Mouse (Mus musculus) G1E (cell line): Measurements from ENCODE around the gene Matn4. TPM values are rescaled to one million over a fixed set of nuclear protein-coding genes. Genes with fewer than 3 reads are reported as not detected.

ENCODE experiments used
- ATAC-seq: 2 replicates; pipeline ENCODE4 v1.8.0; 2016; ENCODE audit warnings: mild to moderate bottlenecking; ENCODE audit not compliant: insufficient number of reproducible peaks, poor library complexity, low FRiP score, severe bottlenecking; ENCODE audit errors: extremely low read depth
- DNase-seq: peaks from one replicate; pipeline ENCODE4 v3.0.0; 2012; ENCODE audit warnings: low spot score
- H3K27me3 ChIP-seq: 2 replicates; pipeline ENCODE4 v1.6.1; 2012; ENCODE audit warnings: mild to moderate bottlenecking, low read length, inconsistent platforms; ENCODE audit not compliant: insufficient read depth
- H3K36me3 ChIP-seq: replicated peaks from 2 replicates; pipeline ENCODE3; 2012; ENCODE audit warnings: mild to moderate bottlenecking, inconsistent platforms
- H3K4me1 ChIP-seq: 2 replicates; pipeline ENCODE4 v1.6.1; 2012; ENCODE audit warnings: low read depth, low read length, inconsistent platforms, mixed read lengths; ENCODE audit not compliant: insufficient read depth
- H3K4me3 ChIP-seq: 2 replicates; pipeline ENCODE4 v1.5.1; 2012; ENCODE audit warnings: low read depth, mild to moderate bottlenecking, inconsistent platforms, low read length, moderate library complexity, mixed read lengths
- H3K9me3 ChIP-seq: replicated peaks from 2 replicates; pipeline ENCODE4 v1.6.1; 2012; ENCODE audit warnings: inconsistent platforms
- CTCF ChIP-seq: IDR thresholded peaks from 2 replicates; pipeline ENCODE4 v1.5.1; 2012; ENCODE audit warnings: low read depth, low read length, inconsistent platforms, mixed read lengths
- GATA1 ChIP-seq: IDR thresholded peaks from 2 replicates; pipeline ENCODE4 v1.6.1; 2012; ENCODE audit warnings: borderline replicate concordance, low read length, inconsistent platforms, mixed read lengths
- GATA2 ChIP-seq: IDR thresholded peaks from 2 replicates; pipeline ENCODE4 v1.6.1; 2012; ENCODE audit warnings: low read depth, low read length, inconsistent platforms, borderline replicate concordance
- POLR2AphosphoS5 ChIP-seq: IDR thresholded peaks from 2 replicates; pipeline ENCODE4 v1.6.1; 2012; ENCODE audit warnings: low read depth, low read length, inconsistent platforms; ENCODE audit not compliant: insufficient replicate concordance
- TAL1 ChIP-seq: conservative IDR thresholded peaks from 2 replicates; pipeline ENCODE4 v1.6.1; 2012; ENCODE audit warnings: low read depth, low read length, inconsistent platforms, mixed read lengths
- polyA plus RNA-seq: library from polyadenylated mRNA; stranded (reverse); fragments of >175 nt; gene quantifications from 2 replicates; pipeline ENCODE4 v1.2.3, GENCODE M21; 2012
- total RNA-seq, 2 experiments: library from RNA; stranded (forward) in 1 of 2; stranded (reverse) in 1 of 2; fragments of 200-1000 nt in 1 of 2; fragments of >200 nt in 1 of 2; fragmentation: Nextera tagmentation in 1 of 2; gene quantifications; 2 replicates each; pipeline ENCODE4 v1.2.3; 2014 to 2017

Gene Matn4
- total and polyA plus RNA-seq, 3 experiments: under 0.01 TPM; not detected in 2

DNA sequence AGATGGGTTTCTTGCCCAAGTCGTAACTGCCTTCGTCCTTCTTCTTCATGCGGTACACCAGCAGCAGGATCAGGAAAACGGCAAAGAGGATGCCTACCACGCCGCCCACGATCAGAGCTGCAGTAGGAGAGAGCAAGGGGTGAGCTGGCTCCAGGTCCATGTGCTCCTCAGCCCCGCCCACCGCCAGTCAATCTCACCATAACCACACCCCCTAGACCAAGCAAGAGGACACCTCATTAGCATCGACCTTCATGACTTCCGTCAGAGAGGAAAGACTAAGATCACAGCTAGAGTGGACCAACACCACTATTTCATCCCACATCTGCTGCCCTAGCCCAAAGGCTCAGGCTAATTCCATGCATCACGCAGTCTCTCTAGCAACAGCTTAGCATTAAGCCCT is 21.2 kb upstream of the Matn4 start:
- Histone ChIP-seq H3K4me3 (no peak overlapping the region), H3K4me1 (no peaks in the 10 kb centered on the region), H3K9me3 (no peaks in the 10 kb centered on the region), H3K36me3 (no peaks in the 10 kb centered on the region), H3K27me3 (peaks cover 2% of the 10 kb centered on the region; the same call in 1 of the 2 replicates)
- ATAC-seq (no peak), DNase-seq (no peak)
- no peak for TF ChIP-seq CTCF
- TF ChIP-seq POLR2AphosphoS5: no peak
- TF ChIP-seq GATA1: no peak
- no peak for TF ChIP-seq TAL1
- TF ChIP-seq GATA2: no peak

DNA sequence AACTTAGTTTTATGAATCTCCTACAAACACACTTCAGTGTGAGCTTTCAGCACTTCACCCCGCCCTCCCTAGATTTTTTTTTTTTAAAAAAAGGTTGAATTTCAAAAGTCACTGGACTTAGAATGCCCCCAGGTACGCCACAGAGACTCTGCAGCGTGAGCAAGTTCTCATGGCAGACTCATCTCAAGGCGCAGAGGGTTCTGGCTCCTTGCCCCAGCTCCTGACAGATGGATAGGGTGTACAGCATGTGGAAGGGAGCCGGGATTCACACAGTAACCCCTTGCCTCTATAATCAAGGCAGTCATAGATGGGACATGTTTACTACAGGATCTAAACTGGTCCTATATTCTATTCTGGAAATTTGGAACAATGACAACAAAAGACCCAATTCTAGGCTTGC is 20.4 kb upstream of the Matn4 start:
- no peak for ATAC-seq

DNA sequence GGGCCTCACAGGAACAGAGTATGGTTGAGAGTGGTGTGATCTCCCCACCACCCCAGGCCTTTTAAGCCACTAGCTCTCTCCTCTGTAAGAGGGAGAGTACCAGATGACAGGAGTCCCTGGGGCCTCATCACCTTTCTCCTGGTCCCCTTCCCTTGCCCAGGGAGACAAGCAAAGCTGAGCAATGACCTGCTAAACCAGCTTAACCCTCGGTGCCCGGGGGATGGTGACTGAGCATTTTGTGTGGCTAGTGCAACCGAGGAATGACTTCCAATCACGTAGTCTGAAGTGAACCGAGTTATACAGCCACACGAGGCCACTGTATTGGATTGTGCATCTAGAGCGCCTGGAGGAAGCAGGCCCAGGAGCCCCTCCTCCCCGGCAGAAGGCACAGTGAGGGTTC is 19.4 kb upstream of the Matn4 start:
- H3K27me3 ChIP-seq: peaks cover 2% of the 10 kb centered on the region; the same call in 1 of the 2 replicates
- TF ChIP-seq GATA2 (no peak), TAL1 (no peak), POLR2AphosphoS5 (no peak), CTCF (no peak), GATA1 (no peak)
- no peaks in the 10 kb centered on the region for H3K36me3 ChIP-seq
- ATAC-seq (no peak), DNase-seq (no peak)
- H3K9me3 ChIP-seq: no peaks in the 10 kb centered on the region
- no peaks in the 10 kb centered on the region for H3K4me1 ChIP-seq
- H3K4me3 ChIP-seq: no peak overlapping the region

More for the DNA sequence above, 20.4 kb upstream of the Matn4 start:
- Histone ChIP-seq H3K27me3 (peaks cover 2% of the 10 kb centered on the region; the same call in 1 of the 2 replicates), H3K9me3 (no peaks in the 10 kb centered on the region), H3K4me1 (no peaks in the 10 kb centered on the region), H3K4me3 (no peak overlapping the region), H3K36me3 (no peaks in the 10 kb centered on the region)
- TF ChIP-seq CTCF (no peak), TAL1 (no peak), GATA1 (no peak), GATA2 (no peak), POLR2AphosphoS5 (no peak)
- DNase-seq: no peak

DNA sequence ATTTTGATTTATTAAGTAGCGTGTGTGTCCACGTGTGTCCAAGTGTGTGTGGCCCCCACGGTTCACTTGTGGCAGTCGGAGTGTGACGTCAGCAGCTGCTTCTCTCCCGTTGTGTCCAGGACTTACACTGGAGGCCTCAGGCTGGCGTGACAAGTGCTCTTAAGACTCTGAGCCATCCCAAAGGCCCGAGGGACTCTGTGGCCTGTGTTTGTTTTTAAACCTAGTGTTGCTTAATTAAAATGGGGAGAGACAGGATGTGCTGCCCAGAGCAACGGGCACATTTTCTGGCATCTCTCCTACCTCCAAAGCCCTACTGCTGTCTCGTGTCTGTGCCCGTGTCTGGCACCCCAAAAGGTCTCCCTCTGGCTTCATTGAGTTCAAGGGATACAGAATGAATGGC is 18.5 kb upstream of the Matn4 start:
- H3K27me3 ChIP-seq: no peaks in the 10 kb centered on the region
- no peak for DNase-seq

DNA sequence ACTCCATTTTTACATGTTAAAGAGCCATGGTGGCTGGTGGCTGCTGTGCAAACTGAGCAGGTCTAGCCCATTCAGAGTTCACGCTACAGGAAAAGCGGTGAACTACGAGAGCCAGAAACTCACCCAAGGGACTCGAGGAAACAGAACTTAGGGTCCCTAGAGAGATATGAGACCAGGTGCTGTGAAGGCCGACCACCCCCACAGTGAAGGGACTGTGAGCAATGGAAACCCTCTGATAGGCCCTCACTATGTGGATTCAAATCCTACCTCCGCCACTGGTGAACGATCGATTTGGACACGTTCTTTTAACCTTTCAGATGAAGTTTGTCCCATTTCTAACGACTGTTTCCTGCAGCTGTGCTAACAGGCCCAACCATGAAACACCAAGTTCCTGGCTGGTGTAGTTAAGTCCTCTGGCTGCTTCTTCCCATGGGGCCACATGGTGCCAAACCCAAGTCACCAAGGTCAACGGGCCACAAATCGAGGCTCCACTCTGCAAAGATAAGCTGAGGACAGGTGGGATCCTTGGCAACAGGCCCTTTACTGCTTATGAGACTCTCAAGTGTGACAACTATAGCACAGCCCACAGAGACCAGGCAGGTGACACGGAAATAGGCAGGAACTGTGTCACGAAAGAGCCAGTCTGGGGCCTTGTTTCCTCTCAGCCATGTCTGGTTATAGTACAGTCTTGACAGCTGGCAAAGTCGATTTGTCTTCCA is 17.9 kb upstream of the Matn4 start:
- TF ChIP-seq GATA2: no peak
- TF ChIP-seq POLR2AphosphoS5: no peak
- TF ChIP-seq GATA1: no peak
- no peak for TF ChIP-seq TAL1
- no peak for TF ChIP-seq CTCF
- ATAC-seq (no peak), DNase-seq (no peak)
- Histone ChIP-seq H3K36me3 (no peaks in the 10 kb centered on the region), H3K9me3 (no peaks in the 10 kb centered on the region), H3K4me3 (no peak overlapping the region), H3K27me3 (no peaks in the 10 kb centered on the region), H3K4me1 (no peaks in the 10 kb centered on the region)

More for the DNA sequence above, 18.5 kb upstream of the Matn4 start:
- no peaks in the 10 kb centered on the region for H3K4me1 ChIP-seq
- no peaks in the 10 kb centered on the region for H3K36me3 ChIP-seq
- TF ChIP-seq CTCF (no peak), GATA1 (no peak), TAL1 (no peak), GATA2 (no peak), POLR2AphosphoS5 (no peak)
- no peak overlapping the region for H3K4me3 ChIP-seq
- H3K9me3 ChIP-seq: no peaks in the 10 kb centered on the region
- ATAC-seq: no peak

DNA sequence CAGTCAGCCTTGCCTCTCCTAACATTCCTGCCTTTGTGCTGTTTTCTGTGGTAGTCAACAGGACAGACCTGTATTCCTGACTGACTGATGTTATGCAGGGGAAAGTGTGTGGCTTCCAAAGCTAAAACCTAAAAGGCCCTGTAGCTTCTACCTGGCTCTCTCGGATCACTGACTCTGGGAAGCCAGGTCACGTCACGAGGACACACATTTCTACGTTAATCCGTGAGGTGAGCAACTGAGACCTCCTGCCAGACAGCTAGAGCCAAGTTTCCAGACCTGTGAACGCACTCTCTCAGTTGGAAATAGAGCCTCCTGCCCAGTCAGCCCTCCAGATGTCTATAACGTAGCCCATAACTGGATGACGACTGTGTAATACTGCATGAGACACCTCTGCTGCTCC is 17.0 kb upstream of the Matn4 start:
- Histone ChIP-seq H3K9me3 (no peaks in the 10 kb centered on the region), H3K36me3 (no peaks in the 10 kb centered on the region), H3K27me3 (no peaks in the 10 kb centered on the region), H3K4me1 (no peaks in the 10 kb centered on the region), H3K4me3 (no peak overlapping the region)
- no peak for DNase-seq
- no peak for ATAC-seq
- no peak for TF ChIP-seq CTCF
- TF ChIP-seq GATA2: no peak
- TF ChIP-seq POLR2AphosphoS5: no peak
- TF ChIP-seq GATA1: no peak
- no peak for TF ChIP-seq TAL1
